Mouse (Mus musculus): Measurements from ENCODE around the gene Neo1.

Neo1 gene

GRCm38 (mm10) chr9:58859080-58859635 lies 177.1 kb downstream of the Neo1 start:
- no peak for DNase-seq

- no peak for DNase-seq
Measured at GRCm38 (mm10) chr9:58854931-58855330, 181.3 kb downstream of the Neo1 start.

- DNase-seq, result no peak
Measured at GRCm38 (mm10) chr9:58849576-58850315, 186.5 kb downstream of the Neo1 start.

GRCm38 (mm10) chr9:58847676-58848075 lies 188.6 kb downstream of the Neo1 start:
- DNase-seq, result no peak

GRCm38 (mm10) chr9:58847008-58847407 lies 189.2 kb downstream of the Neo1 start:
- DNase-seq, result no peak

- DNase-seq, result no peak
Measured at GRCm38 (mm10) chr9:58844597-58844996, 191.6 kb downstream of the Neo1 start.

GRCm38 (mm10) chr9:58841655-58842054 lies 194.6 kb downstream of the Neo1 start:
- DNase-seq, result peak in 1 of 2 experiments; percentile 17

- DNase-seq, result no peak
Measured at GRCm38 (mm10) chr9:58838504-58838903, 197.7 kb downstream of the Neo1 start.

- no peak for DNase-seq
Measured at GRCm38 (mm10) chr9:58837174-58837573, 199.1 kb downstream of the Neo1 start.

GRCm38 (mm10) chr9:58832939-58833338 lies 203.3 kb downstream of the Neo1 start:
- DNase-seq, result no peak

GRCm38 (mm10) chr9:58829627-58830026 lies 206.6 kb downstream of the Neo1 start:
- no peak for DNase-seq

Measured in cerebellum, adult 18-20 months (tissue).